20 mouse cellular contexts compared by ENCODE assay signal in the genomic region with DNA sequence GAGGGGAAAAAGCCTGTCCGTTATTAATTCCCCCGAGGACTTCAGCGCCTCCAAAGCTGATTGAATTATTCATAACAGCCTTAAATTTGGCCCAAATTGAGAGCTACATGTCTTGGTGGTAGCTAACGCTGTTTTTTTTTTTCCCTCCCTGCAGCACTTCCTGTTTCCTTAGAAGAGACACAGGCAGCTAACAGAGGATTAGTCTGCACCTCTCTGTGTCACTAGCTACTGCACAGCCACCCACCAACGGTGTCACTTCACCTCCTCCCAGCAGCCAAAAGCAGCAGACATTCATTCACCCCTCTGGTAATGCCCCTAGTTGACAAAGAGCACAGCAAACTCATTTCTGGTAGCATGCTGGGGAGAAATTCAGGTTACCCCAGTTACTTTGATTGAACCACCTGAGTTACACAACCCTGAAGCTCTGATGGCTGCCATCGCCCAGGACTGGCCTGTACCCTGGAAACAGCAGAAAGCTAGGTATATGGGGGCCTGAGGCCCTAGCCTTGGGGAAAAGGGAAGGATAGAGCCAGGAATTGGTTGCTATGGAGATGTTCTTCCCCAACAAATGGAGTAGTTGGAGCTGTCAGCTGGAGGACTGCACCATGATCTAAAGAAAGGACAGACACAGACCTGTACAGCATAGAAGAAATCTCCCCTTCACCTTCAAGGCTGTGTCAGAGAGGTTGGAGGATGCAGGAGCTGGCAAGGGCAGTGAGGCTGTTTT.
DNase-seq lines count a peak whose midpoint lies in the region; ATAC-seq and TF ChIP-seq lines count a peak whose summit lies in the region.
"Had no signal": no experiment of that assay in that cellular context is flagged by ENCODE, and none has a peak within 500 bp of the region (broad histone marks: within the 10 kb centered on the region; RNA-seq: fewer than 3 reads in every experiment).

No protein-coding gene starts in this region.

- DNase-seq in forebrain, postnatal 0 days = no peak
- no peak for DNase-seq in forebrain, embryonic 11.5 days (ENCODE audit: low spot score)
- peak in 1 of 2 experiments; percentile 17 for DNase-seq in left cerebral cortex, adult 2 months (ENCODE audit: extremely low spot score in 1 of 2, low spot score in 2 of 2)
- no peak for DNase-seq in left cerebral cortex, adult 9 months (ENCODE audit: low spot score in 2 of 2)
- DNase-seq in A20 (ENCODE audit: low read depth, low spot score) = peak; percentile 3
- peak; percentile 65 for DNase-seq in brain, adult 2 months (ENCODE audit: low read depth, low spot score)
- no peak for DNase-seq in kidney, adult 9 months
- DNase-seq: cerebellum, adult 8-10 months; cerebellum, postnatal 36 days; embryo, embryonic 11 days; kidney, adult 8-10 months; kidney, postnatal 14 days; lung, postnatal 4 days; retina, postnatal 1 day; right cerebral cortex, postnatal 4 days; thymus, postnatal 14 days had no signal

- H3K9ac ChIP-seq in forebrain, postnatal 0 days = no peak overlapping the region
- no peak overlapping the region for H3K9ac ChIP-seq in forebrain, embryonic 11.5 days (ENCODE audit: low read length)
- H3K9ac ChIP-seq: hindbrain, embryonic 12.5 days; intestine, embryonic 15.5 days; neural tube, embryonic 12.5 days had no signal

- H3K4me3 ChIP-seq in forebrain, postnatal 0 days (ENCODE audit: low read depth, low read length) = no peak overlapping the region
- H3K4me3 ChIP-seq in forebrain, embryonic 11.5 days (ENCODE audit: low read depth, low read length) = no peak overlapping the region
- no peak overlapping the region for H3K4me3 ChIP-seq in left cerebral cortex, adult 2 months
- H3K4me3 ChIP-seq: hindbrain, embryonic 12.5 days; intestine, embryonic 15.5 days; neural tube, embryonic 12.5 days had no signal

- no peak overlapping the region for H3K27ac ChIP-seq in forebrain, postnatal 0 days (ENCODE audit: low read depth, low read length)
- H3K27ac ChIP-seq in forebrain, embryonic 11.5 days (ENCODE audit: low read depth, low read length) = no peak overlapping the region
- H3K27ac ChIP-seq in left cerebral cortex, adult 2 months = peak overlapping the region; percentile 64
- H3K27ac ChIP-seq: hindbrain, embryonic 12.5 days; intestine, embryonic 15.5 days; neural tube, embryonic 12.5 days had no signal

- no peak for TF ChIP-seq CTCF in forebrain, postnatal 0 days (IDR thresholded peaks at IDR 0.05; ENCODE audit: low read depth)
- no peak for TF ChIP-seq CTCF in left cerebral cortex, adult 2 months (IDR thresholded peaks at IDR 0.05)

- WGBS in forebrain, postnatal 0 days = 47% methylated on average over 6 of the region's 6 CpGs
- 76% methylated on average over 6 of the region's 6 CpGs for WGBS in forebrain, embryonic 11.5 days

- H3K4me2 ChIP-seq in forebrain, postnatal 0 days (ENCODE audit: low read depth) = no peak overlapping the region
- no peak overlapping the region for H3K4me2 ChIP-seq in forebrain, embryonic 11.5 days (ENCODE audit: low read depth, low read length, severe bottlenecking)
- H3K4me2 ChIP-seq: hindbrain, embryonic 12.5 days; intestine, embryonic 15.5 days; neural tube, embryonic 12.5 days had no signal

- H3K27me3 ChIP-seq in forebrain, postnatal 0 days (ENCODE audit: insufficient read depth, low read length) = no peaks in the 10 kb centered on the region
- no peaks in the 10 kb centered on the region for H3K27me3 ChIP-seq in forebrain, embryonic 11.5 days (ENCODE audit: control insufficient read depth, insufficient read depth, low read length)
- H3K27me3 ChIP-seq: hindbrain, embryonic 12.5 days; intestine, embryonic 15.5 days; neural tube, embryonic 12.5 days had no signal

- ATAC-seq in forebrain, postnatal 0 days = peak; percentile 62; the same call in 1 of the 2 replicates
- ATAC-seq in forebrain, embryonic 11.5 days (replicated peaks; ENCODE audit: low FRiP score) = no peak
- ATAC-seq: forebrain, embryonic 16.5 days; intestine, embryonic 15.5 days had no signal

- no peaks in the 10 kb centered on the region for H3K9me3 ChIP-seq in forebrain, postnatal 0 days (ENCODE audit: low read length)
- no peaks in the 10 kb centered on the region for H3K9me3 ChIP-seq in forebrain, embryonic 11.5 days (ENCODE audit: control insufficient read depth, low read length)
- H3K9me3 ChIP-seq: hindbrain, embryonic 12.5 days; intestine, embryonic 15.5 days; neural tube, embryonic 12.5 days had no signal

- no peaks in the 10 kb centered on the region for H3K36me3 ChIP-seq in forebrain, postnatal 0 days (ENCODE audit: insufficient read depth)
- no peaks in the 10 kb centered on the region for H3K36me3 ChIP-seq in forebrain, embryonic 11.5 days (ENCODE audit: control insufficient read depth, insufficient read depth, low read length)
- H3K36me3 ChIP-seq: hindbrain, embryonic 12.5 days; intestine, embryonic 15.5 days; neural tube, embryonic 12.5 days had no signal

- 0 out of 2 replicates have a peak, but pooled peaks cover 4% of the 10 kb centered on the region for H3K4me1 ChIP-seq in forebrain, postnatal 0 days (ENCODE audit: insufficient read depth)
- no peaks in the 10 kb centered on the region for H3K4me1 ChIP-seq in forebrain, embryonic 11.5 days (replicated peaks; ENCODE audit: control insufficient read depth, insufficient read depth, low read length)
- H3K4me1 ChIP-seq: hindbrain, embryonic 12.5 days; intestine, embryonic 15.5 days; neural tube, embryonic 12.5 days had no signal

- intact Hi-C loops in left cerebral cortex, adult 2 months (cut with DNase I) = no loop called here

Comparison
In these comparisons a context has a peak if more than half of its experiments do, and no peak if none do; other contexts are left out.
1. DNase-seq: peak in A20 (single experiment) and brain, adult 2 months (single experiment); none in forebrain, postnatal 0 days (single experiment), forebrain, embryonic 11.5 days (single experiment), left cerebral cortex, adult 9 months (0 of 2) and kidney, adult 9 months (single experiment).